Mouse (Mus musculus) lung, postnatal 14 days (tissue): Measurements from ENCODE around the gene Gm28048.

Experiments
- DNase-seq: peaks from one replicate; pipeline ENCODE4 v3.0.0; 2021

Gene Gm28048

GRCm38 (mm10) chr11:22830179-22830611 lies 151.7 kb downstream of the Gm28048 start:
- DNase-seq = no peak

- no peak for DNase-seq
Measured at GRCm38 (mm10) chr11:22828988-22829632, 152.8 kb downstream of the Gm28048 start.

- no peak for DNase-seq
Measured at GRCm38 (mm10) chr11:22827514-22828080, 154.3 kb downstream of the Gm28048 start.

- no peak for DNase-seq
Measured at GRCm38 (mm10) chr11:22826665-22827064, 155.2 kb downstream of the Gm28048 start.

GRCm38 (mm10) chr11:22826051-22826450 lies 155.8 kb downstream of the Gm28048 start:
- no peak for DNase-seq

- no peak for DNase-seq
Measured at GRCm38 (mm10) chr11:22825548-22825947, 156.3 kb downstream of the Gm28048 start.

GRCm38 (mm10) chr11:22824049-22824705 lies 157.7 kb downstream of the Gm28048 start:
- no peak for DNase-seq

GRCm38 (mm10) chr11:22821243-22821642 lies 160.6 kb downstream of the Gm28048 start:
- DNase-seq = no peak

- DNase-seq = no peak
Measured at GRCm38 (mm10) chr11:22818371-22818770, 163.5 kb downstream of the Gm28048 start.

GRCm38 (mm10) chr11:22815877-22816276 lies 166.0 kb downstream of the Gm28048 start:
- DNase-seq = no peak

- no peak for DNase-seq
Measured at GRCm38 (mm10) chr11:22815143-22815542, 166.7 kb downstream of the Gm28048 start.

- DNase-seq = no peak
Measured at GRCm38 (mm10) chr11:22813921-22814704, 167.8 kb downstream of the Gm28048 start.

GRCm38 (mm10) chr11:22813427-22813826 lies 168.5 kb downstream of the Gm28048 start:
- DNase-seq = no peak

GRCm38 (mm10) chr11:22811413-22811812 lies 170.5 kb downstream of the Gm28048 start:
- no peak for DNase-seq

- DNase-seq = no peak
Measured at GRCm38 (mm10) chr11:22809465-22810096, 172.3 kb downstream of the Gm28048 start.

- DNase-seq = no peak
Measured at GRCm38 (mm10) chr11:22808040-22808439, 173.8 kb downstream of the Gm28048 start.

- no peak for DNase-seq
Measured at GRCm38 (mm10) chr11:22805171-22805570, 176.7 kb downstream of the Gm28048 start.

- DNase-seq = peak; percentile 57
Measured at GRCm38 (mm10) chr11:22799987-22800424, 181.9 kb downstream of the Gm28048 start.

GRCm38 (mm10) chr11:22798916-22799315 lies 183.0 kb downstream of the Gm28048 start:
- no peak for DNase-seq

- DNase-seq = no peak
Measured at GRCm38 (mm10) chr11:22794734-22795133, 187.2 kb downstream of the Gm28048 start.

- no peak for DNase-seq
Measured at GRCm38 (mm10) chr11:22793881-22794203, 188.0 kb downstream of the Gm28048 start.

- no peak for DNase-seq
Measured at GRCm38 (mm10) chr11:22793176-22793880, 188.6 kb downstream of the Gm28048 start.
